Mouse (Mus musculus) C2C12 (cell line): ENCODE measurements around the gene Def6. TPM values are rescaled to one million over a fixed set of nuclear protein-coding genes. Genes with fewer than 3 reads are reported as not detected.

ENCODE experiments used
- H3K27me3 ChIP-seq: one replicate; pipeline ENCODE4 v1.6.1; 2011; ENCODE audit not compliant: control insufficient read depth, insufficient read depth, insufficient read length
- H3K36me3 ChIP-seq: one replicate; pipeline ENCODE4 v1.6.1; 2011; ENCODE audit not compliant: control insufficient read depth, insufficient read depth
- H3K4me3 ChIP-seq: one replicate; pipeline ENCODE4 v1.5.1; 2011; ENCODE audit warnings: mild to moderate bottlenecking, control low read depth; ENCODE audit not compliant: poor library complexity, insufficient read depth, severe bottlenecking
- H3K79me2 ChIP-seq: one replicate; pipeline ENCODE4 v1.6.1; 2011; ENCODE audit not compliant: control insufficient read depth, insufficient read depth
- H3K79me3 ChIP-seq: one replicate; pipeline ENCODE4 v1.6.1; 2011; ENCODE audit warnings: low read depth, control low read depth
- H3ac ChIP-seq: one replicate; pipeline ENCODE3; 2011; ENCODE audit warnings: low read depth; ENCODE audit not compliant: control insufficient read depth, insufficient read length
- CEBPB ChIP-seq: IDR thresholded peaks from one replicate; pipeline ENCODE4 v1.6.1; 2011; ENCODE audit warnings: low read depth, mild to moderate bottlenecking, control low read depth, moderate library complexity
- CTCF ChIP-seq: IDR thresholded peaks from one replicate; pipeline ENCODE4 v1.5.1; 2011; ENCODE audit not compliant: control insufficient read depth, insufficient read depth, insufficient read length
- FOSL1 ChIP-seq: IDR thresholded peaks from one replicate; pipeline ENCODE4 v1.8.0; 2011; ENCODE audit warnings: mild to moderate bottlenecking, low read length; ENCODE audit not compliant: poor library complexity, insufficient read depth, severe bottlenecking
- MAX ChIP-seq: IDR thresholded peaks from one replicate; pipeline ENCODE4 v1.6.1; 2011; ENCODE audit warnings: mild to moderate bottlenecking, control low read depth
- MYOD1 ChIP-seq: IDR thresholded peaks from one replicate; pipeline ENCODE4 v1.6.1; 2011; ENCODE audit warnings: low read depth; ENCODE audit not compliant: control insufficient read depth, insufficient read length
- MYOG ChIP-seq: IDR thresholded peaks from one replicate; pipeline ENCODE4 v1.6.1; 2011; ENCODE audit not compliant: control insufficient read depth, insufficient read length; ENCODE audit errors: extremely low read depth
- USF1 ChIP-seq: IDR thresholded peaks from one replicate; pipeline ENCODE4 v1.6.1; 2011; ENCODE audit warnings: low read depth, mild to moderate bottlenecking, control low read depth, moderate library complexity
- polyA plus RNA-seq: library from polyadenylated mRNA; unstranded; fragments of >200 nt; fragmentation: generic; extraction: Trizol; gene quantifications from one replicate; pipeline ENCODE4 v1.2.1, GENCODE M21; 2012; ENCODE audit warnings: missing spikeins

The Def6 gene
- polyA plus RNA-seq, 1 experiment = 5.7 TPM

DNA sequence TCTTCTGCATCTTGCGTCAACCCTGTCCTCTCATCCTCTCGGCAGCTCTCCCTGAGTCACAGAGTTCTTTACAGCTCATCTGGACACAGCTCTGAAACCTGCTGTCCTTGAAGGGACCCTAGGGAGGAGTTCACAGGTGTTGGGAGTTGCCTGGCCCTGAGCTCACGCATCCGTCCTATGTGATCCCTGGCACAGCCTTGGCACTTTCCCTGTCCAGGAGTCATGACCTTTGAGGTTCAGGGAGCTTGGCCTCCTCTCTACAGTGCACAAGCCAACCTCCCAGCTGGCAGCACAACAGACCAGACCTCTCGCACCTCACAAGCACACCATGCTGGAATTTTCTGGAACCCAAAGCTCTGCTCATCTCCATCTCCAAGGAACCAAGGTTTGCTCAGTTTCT lies 33.3 kb downstream of the Def6 start:
- Histone ChIP-seq H3ac (no peak overlapping the region), H3K27me3 (no peaks in the 10 kb centered on the region), H3K79me3 (peaks cover 27% of the 10 kb centered on the region), H3K79me2 (peaks cover 94% of the 10 kb centered on the region), H3K4me3 (no peak overlapping the region), H3K36me3 (peaks cover 58% of the 10 kb centered on the region)
- TF ChIP-seq MAX (no peak), FOSL1 (no peak), MYOD1 (no peak), MYOG (no peak), CTCF (no peak), USF1 (no peak), CEBPB (no peak)

DNA sequence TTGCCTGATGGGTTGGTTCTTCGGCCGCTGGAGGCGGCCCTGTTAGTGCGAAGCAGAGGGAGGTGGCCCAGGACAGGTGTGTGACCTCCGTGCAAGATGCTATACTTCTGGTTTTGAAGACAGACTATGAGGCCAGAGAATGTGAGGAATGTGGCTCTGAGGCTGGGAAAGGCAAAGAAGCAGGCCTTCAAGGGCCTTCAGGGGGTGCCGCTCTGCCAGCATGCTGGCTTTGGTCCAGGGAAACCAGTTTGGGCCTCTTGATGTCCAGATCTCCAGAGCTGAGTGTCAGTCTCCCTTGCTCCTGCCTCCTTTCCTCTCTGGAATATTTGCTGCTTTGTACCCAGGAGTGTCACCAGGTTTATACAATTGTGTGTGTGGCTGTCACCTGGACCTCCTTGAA lies 34.7 kb downstream of the Def6 start:
- TF ChIP-seq MAX (no peak), FOSL1 (no peak), CEBPB (no peak), MYOD1 (no peak), MYOG (no peak), USF1 (no peak), CTCF (no peak)
- H3ac ChIP-seq = no peak overlapping the region
- H3K4me3 ChIP-seq = no peak overlapping the region
- no peaks in the 10 kb centered on the region for H3K27me3 ChIP-seq
- H3K79me2 ChIP-seq = peaks cover 83% of the 10 kb centered on the region
- H3K79me3 ChIP-seq = peaks cover 26% of the 10 kb centered on the region
- peaks cover 63% of the 10 kb centered on the region for H3K36me3 ChIP-seq

DNA sequence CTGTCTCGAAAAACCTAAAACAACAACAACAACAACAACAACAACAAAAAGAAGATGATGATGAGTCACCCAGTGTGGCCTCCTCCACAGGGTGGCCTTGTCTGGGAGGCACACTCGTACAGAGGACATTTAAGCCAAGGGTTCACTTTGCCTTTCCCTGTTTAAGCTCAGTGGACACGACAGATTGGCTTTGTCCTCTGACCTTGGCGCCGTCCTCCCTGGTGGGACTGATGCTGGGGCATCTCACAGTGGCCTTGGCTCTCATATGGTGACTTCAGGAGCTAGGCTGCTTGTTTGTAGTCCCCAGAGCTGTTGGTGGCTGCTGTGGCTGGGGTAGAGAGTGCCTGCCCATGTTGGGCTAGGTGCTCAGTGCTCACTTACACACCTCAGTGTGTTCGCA lies 36.6 kb downstream of the Def6 start:
- no peak for TF ChIP-seq MYOG
- no peak for TF ChIP-seq MAX
- TF ChIP-seq CEBPB = no peak
- no peak for TF ChIP-seq CTCF
- TF ChIP-seq USF1 = no peak
- no peak for TF ChIP-seq MYOD1
- no peak for TF ChIP-seq FOSL1
- Histone ChIP-seq H3K79me2 (peaks cover 79% of the 10 kb centered on the region), H3K27me3 (no peaks in the 10 kb centered on the region), H3K79me3 (peaks cover 19% of the 10 kb centered on the region), H3ac (no peak overlapping the region), H3K4me3 (no peak overlapping the region), H3K36me3 (peaks cover 49% of the 10 kb centered on the region)

DNA sequence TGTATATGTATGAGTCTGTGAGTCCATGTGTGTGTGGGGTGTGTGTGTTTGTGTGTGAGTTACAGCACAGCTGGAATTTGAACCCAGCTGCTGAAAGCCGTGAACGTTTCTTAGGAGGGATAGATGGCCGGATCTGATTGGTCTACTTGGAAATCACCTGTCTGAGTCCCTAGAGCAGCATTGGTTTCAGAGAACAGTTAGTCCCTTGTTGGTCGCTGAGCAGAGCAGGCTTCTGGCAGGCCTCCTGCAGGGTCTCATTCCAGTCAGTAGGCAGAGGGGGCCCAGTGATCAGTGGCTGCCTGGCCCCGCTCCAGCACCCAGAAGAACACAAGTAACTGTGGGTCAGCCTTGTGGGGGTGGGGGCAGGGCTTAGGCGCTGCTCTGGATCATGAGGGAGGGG lies 37.1 kb downstream of the Def6 start:
- no peak overlapping the region for H3K4me3 ChIP-seq
- peaks cover 83% of the 10 kb centered on the region for H3K79me2 ChIP-seq
- H3K36me3 ChIP-seq = peaks cover 44% of the 10 kb centered on the region
- H3K27me3 ChIP-seq = no peaks in the 10 kb centered on the region
- no peak for TF ChIP-seq MYOG
- TF ChIP-seq CTCF = no peak
- TF ChIP-seq CEBPB = no peak
- no peak for TF ChIP-seq MAX
- TF ChIP-seq MYOD1 = no peak
- no peak for TF ChIP-seq FOSL1
- no peak for TF ChIP-seq USF1
- peaks cover 19% of the 10 kb centered on the region for H3K79me3 ChIP-seq
- H3ac ChIP-seq = no peak overlapping the region

DNA sequence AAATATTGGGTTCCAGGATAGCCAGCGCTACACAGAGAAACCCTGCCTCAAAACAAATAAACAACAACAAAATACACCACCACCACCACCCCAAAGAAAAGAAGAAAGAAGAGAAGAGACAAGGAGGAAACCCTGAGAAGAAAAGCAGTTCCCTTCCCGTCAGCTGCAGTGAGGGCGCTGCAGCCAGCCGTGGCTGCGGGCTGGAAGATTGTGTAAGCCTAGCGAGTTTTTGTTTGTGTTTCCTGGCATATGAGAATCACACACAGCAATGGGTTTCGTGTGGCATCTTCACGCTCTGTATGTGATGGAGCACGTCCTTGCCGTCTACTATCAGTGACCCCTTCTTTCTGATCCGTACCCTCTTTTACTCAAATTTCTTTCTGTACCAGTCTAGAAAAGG lies 39.1 kb downstream of the Def6 start:
- Histone ChIP-seq H3K27me3 (no peaks in the 10 kb centered on the region), H3ac (no peak overlapping the region), H3K79me2 (peaks cover 76% of the 10 kb centered on the region), H3K79me3 (peaks cover 19% of the 10 kb centered on the region), H3K4me3 (no peak overlapping the region), H3K36me3 (peaks cover 33% of the 10 kb centered on the region)
- no peak for TF ChIP-seq CEBPB
- TF ChIP-seq MAX = no peak
- no peak for TF ChIP-seq USF1
- no peak for TF ChIP-seq CTCF
- no peak for TF ChIP-seq MYOG
- no peak for TF ChIP-seq MYOD1

DNA sequence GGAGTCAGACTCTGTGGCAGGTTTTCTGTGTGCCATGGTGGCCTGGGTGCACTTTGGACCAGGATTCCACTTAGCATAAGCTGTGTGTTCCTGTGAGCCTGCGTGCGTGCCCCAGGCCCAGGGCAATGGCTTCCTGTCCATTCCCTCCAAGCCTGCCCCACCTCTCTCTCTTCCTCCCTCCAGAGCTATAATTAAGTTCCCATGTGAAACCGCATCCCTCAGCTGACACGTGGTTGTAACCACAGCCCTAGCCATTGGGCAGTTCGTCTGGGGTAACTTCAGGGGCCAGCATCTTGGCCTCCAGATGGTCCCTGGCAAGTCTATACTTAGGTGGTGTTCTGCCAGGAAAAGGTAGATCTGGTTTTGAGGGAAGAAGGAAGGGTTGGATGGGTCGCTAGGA lies 40.0 kb downstream of the Def6 start:
- Histone ChIP-seq H3ac (no peak overlapping the region), H3K4me3 (no peak overlapping the region), H3K36me3 (peaks cover 23% of the 10 kb centered on the region), H3K79me3 (peaks cover 23% of the 10 kb centered on the region), H3K27me3 (no peaks in the 10 kb centered on the region), H3K79me2 (peaks cover 71% of the 10 kb centered on the region)
- TF ChIP-seq MYOD1 (no peak), CTCF (no peak), USF1 (peak; percentile 85), MAX (peak; percentile 82), CEBPB (no peak), FOSL1 (no peak)
